Mouse (Mus musculus) left cerebral cortex, adult 9 months (tissue): ENCODE measurements around the gene Gas6.
A peak's percentile ranks its signal among the peaks of the same experiment; 100 is the strongest.

Experiments used
- DNase-seq, 2 experiments: peaks; one replicate each; pipeline ENCODE4 v3.0.0; 2022; ENCODE audit warnings: low spot score in 2 of 2

The Gas6 gene

GRCm38 (mm10) chr8:13461843-13462242 is 32.4 kb downstream of the Gas6 start:
- DNase-seq: peak in 1 of 2 experiments; percentile 83

DNA sequence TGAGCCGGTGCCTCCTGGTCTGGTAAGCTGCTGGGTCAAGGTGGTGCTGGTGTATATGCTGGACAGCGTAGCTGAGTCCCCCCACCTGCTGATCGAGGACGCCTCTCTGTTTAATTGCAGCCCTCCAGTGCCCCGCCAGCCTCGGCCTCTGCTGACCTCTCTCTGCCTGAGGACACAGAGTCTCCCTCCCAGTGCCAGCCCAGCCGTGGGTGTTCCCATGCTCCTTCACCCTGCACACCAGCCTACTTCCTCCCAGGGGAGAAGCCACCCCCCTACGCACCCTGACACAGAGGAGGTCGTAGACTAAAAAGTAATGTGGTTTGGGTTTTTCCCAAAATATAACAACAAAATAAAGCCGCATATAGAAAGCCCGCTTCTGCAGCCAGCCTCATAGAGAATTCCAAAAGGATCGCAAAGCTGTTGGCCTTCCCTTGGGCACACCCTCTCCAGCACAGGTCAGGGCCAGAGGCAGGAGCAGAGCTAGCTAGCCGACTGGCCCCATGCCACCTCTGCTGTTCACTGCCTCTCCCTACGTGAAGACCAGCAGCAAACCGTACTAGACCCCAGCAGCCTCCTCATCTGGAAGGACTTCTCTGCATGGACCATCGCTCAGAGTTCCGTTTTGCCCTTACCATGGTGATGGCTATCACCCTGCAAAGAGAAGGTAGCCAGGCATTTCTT is 33.1 kb downstream of the Gas6 start:
- no peak for DNase-seq

DNA sequence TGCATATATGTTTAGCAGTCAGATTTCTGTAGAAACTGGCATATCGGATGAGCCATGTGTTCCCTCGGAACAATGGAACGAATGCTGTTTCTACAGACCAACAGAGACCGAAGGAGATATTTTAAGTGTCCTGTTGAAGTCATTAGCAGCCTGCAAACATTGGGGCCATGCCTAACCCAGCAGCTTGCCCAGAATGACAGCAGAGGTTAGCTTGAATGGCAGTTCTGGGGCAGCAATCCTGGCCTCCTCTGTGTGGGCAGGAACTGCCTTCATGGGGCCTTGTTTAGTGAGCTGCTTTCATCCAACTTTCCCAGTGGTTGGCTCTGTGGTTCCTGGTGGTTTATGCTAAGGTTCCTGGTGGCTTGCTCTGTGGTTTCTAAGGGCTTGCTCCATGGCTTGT is 34.9 kb downstream of the Gas6 start:
- no peak for DNase-seq

GRCm38 (mm10) chr8:13455295-13455694 is 39.0 kb downstream of the Gas6 start:
- DNase-seq: peak in 1 of 2 experiments; percentile 64

- DNase-seq: peak in 1 of 2 experiments; percentile 35
Observed at GRCm38 (mm10) chr8:13454341-13455113, 39.8 kb downstream of the Gas6 start.

DNA sequence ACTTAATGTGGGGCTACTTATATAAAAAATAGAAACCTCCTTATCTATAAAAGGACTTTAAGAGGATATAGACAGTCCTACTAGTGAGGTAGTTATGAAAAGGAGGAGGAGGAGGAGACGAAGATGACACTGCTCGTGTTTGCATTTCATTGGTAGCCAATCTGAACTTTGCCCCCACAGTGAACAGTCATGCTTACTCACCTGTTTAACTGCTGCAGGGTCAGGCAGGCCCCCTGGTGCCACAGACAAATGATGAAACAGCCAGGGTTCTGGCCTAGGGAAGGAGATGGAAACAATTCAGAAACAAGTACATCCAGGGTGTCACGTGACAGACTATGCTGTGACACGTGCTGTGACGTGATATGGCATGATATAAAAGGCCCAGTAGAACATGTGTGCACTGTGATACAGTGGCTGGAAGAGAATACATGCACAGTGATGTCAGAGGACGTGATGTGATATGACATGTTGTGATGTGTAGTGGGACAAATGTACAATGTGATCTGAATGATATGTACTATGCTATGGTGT is 42.5 kb downstream of the Gas6 start:
- DNase-seq: no peak

DNA sequence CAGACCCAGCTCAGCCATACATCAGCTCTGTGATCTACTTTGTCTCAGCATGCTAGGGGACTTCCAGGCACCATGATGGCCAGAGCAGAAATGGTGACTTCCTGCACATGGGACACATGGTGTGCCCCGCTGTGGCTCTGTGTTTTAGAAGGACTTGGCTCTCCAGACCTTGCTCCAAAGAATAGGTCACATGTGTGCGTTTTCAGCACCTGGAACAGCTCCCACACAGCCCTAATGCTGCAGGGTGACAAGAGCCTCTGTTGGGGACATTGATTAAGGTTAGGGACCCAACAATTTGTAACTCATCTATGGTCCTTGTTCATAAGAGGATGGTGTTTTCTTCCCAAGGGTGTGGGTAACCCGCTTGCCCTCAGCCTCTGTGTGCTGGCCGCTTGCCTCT is 46.1 kb downstream of the Gas6 start:
- no peak for DNase-seq

- no peak for DNase-seq
Observed at GRCm38 (mm10) chr8:13446456-13446855, 47.8 kb downstream of the Gas6 start.

- DNase-seq: no peak
Observed at GRCm38 (mm10) chr8:13442152-13442551, 52.1 kb downstream of the Gas6 start.

DNA sequence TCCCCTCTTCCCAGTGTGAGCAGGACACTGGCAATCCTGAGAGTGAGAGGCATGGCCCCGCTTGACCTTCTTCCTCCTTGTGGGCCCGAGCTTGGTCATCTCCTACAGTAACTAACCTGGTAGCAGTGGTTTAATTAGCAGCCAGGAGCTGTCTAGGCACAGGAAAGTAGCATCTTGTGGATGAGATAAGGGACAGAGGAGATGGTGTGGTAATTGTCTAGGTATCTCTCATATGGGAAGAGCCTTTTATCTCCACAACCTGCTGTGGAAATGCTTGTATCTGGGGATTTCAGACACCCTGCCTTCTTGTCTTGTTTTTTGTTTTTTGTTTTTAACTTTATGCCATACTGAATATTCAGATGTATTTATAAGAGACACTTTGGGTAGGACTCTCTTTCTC is 56.8 kb downstream of the Gas6 start:
- DNase-seq: no peak

DNA sequence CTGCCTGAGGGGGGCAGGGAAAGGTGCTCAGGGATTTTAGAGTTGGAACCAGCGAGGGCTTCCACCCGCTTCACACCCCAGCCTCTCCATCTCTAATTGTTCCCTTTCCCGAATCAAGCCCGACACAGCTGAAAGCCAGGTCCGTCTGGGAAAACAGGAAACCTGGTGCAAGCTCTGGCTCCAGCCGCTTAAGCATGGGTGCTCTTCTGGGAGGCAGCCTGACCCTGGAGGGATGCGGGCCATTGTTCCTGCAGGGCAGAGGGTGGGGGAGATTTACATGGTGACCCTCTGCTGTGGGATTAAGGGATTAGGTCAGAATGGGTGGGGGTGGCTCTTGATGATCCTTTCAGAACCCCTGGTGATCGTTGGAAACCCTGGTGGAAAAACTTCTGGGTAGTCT is 58.2 kb downstream of the Gas6 start:
- no peak for DNase-seq

DNA sequence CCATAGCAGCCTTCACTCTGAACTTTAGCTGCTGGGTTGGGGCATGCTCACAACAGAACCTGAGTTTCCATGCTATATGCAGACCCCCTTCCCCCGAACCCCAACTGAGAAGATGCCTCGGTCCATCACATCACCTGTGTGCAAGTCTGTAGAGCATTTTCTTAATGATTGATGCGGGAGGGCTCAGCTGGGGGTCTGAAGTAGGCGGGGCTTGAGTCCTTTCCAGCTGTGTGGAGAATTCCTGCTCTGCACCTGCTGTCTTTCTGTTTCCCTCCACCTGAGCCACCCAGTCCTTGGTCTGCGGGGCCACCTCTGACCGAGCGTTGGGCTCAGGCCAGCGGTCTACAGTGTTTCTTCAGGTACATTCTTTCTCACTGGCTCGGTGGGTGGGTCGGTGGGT is 59.4 kb downstream of the Gas6 start, which contains the start of gene Tmem255b:
Gene Tmem255b (plus strand): TSS at position 301 of the 400 bp plus-strand sequence.
- DNase-seq: no peak

DNA sequence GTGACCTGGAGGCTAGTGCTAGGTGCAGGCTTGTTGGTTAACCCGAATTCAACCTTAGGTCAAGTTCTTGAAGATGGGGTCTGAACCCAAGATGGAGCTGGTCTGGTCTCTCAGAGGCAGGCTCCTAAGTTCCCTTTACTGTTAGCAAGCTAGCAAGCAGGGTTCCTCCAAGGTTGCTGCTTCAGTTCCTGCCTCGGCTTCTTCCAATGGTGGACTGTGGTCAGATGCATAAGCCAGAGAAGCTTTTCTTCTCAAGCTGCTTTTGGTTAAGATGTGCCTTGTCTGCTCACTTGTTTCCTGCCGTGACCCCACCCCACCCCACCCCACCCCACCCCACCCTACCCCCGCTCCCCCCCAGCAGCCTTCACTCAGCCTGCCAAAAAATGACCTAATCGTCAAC is 61.2 kb downstream of the Gas6 start:
- DNase-seq: no peak

- no peak for DNase-seq
Observed at GRCm38 (mm10) chr8:13430866-13431265, 63.4 kb downstream of the Gas6 start.

DNA sequence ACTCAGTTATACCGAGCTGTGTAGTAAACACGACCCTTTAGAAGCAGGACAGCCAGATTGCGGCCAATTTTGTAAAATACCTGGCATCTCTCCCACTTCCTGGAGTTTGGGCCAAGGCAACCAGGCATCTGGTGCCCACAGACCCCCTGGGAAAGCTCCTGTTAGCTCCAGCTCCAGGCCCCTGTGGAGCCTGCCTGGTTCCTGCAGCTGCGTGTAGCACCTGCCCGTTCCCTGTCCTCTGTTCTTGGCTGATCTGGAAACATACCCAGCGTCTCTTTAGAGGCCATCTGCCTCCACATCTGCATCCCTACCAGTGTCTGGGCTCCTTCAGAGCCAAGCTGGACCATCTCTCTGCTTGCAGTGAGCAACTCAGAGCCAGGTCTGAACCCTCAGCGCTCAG is 63.9 kb downstream of the Gas6 start:
- DNase-seq: no peak

DNA sequence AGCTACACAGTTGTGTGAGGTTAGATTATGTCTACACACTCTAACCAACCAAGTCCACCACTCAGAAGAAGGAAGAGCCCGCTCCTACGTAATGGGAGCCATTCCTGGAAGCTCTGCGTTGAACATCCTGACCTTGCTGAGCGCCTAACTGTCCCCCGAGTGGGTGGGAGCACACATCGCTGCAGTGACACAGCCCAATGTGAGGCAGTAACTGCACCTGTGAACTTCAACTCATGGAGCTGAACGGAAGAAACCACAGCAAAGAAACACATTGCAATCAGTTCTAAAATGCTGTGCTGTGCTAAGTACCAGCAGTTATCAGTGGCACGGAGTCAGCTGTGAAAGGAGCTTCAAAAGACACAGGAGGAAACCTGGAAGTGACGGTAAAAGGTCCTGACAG is 66.1 kb downstream of the Gas6 start:
- DNase-seq: no peak

DNA sequence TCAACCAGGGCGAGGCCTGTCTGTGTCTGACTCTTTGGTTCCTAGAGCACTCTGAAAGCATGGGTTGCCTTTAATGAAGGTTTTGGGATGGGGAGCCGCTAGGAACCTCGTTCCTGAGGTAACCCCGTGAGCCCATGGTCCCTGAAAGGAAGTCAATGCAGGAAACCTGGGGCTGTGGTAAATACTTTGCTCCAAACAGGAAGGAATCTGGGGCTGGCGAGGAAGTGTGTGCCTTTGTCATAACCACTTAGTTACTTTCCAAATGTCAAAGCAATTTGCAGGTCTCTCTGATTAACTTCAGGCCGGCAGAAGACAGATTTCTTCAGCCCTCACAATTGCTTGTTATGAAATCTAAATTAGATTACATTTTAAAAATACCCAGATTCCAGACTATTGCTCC is 66.9 kb downstream of the Gas6 start:
- no peak for DNase-seq

DNA sequence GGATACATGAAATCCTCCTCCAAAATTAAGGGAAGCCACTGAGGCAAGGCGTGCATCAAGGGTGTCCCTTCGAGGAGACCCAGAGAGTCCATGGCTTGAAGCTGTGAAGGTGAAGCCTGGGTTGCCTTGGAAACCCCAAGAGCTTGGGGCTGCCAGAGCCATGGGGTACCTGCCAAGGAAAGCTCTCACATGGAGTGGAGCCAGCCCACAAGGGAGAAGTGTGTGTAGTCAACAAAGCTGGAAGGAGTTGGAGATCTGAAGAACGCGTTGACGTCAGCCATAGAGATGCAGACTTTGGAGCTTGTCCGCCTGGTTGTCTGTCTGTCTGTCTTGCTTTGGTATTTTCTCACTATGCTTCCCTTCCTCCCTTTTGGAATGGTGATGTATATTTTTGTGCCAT is 73.3 kb downstream of the Gas6 start:
- DNase-seq: peak in 1 of 2 experiments; percentile 23

DNA sequence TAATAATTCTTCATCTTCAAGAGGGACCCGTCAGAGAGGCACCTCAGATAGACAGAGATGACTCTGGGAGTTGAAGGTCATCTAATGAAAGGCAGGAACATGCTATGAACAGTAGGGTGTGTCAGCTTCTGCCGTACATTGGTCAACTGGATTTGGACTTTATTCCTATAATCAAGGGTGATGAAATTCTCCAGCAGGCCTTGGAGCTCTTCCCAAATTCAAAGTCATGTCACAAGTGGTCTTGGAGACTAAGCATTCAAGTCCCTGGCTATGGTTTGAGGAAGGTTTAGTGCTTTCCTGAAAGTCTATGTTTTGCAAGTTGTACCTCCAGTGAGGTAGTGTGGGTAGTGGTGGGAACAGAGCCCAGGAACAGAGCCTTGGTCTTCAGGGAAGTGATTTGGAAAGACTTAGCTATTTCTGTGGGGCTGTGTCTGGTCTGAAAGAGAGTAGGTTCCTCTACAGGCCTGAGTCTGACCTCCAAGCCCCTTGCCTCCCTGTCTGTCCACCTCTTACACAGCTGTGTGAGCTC is 75.1 kb downstream of the Gas6 start:
- DNase-seq: no peak

DNA sequence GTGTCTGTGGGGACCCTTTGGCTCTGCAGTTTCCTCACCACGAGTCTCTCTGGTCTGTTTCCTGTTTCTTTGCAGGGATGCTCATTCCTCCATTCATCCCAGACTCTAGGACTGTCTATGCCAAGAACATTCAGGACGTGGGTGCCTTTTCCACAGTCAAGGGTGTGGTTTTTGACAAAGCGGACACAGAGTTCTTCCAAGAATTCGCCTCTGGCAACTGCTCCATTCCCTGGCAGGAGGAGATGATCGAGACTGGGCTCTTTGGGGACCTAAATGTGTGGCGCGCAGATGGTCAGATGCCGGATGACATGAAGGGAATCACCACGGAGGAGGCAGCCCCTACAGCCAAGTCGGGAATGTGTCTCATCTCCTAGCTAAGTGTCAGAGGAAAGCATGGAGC is 78.4 kb downstream of the Gas6 start:
- peak in 1 of 2 experiments; percentile 31 for DNase-seq
